Mouse (Mus musculus) common myeloid progenitor, adult 5-6 weeks (primary cell): ENCODE data around the gene Mtmr2. TPM values are rescaled to one million over a fixed set of nuclear protein-coding genes. Genes with fewer than 3 reads are reported as not detected.

Experiments
- ATAC-seq: replicated peaks from 2 replicates; pipeline ENCODE4 v1.8.0; 2016; ENCODE audit warnings: low read depth, mild to moderate bottlenecking, moderate TSS enrichment, inconsistent platforms; ENCODE audit not compliant: poor library complexity, severe bottlenecking
- total RNA-seq: library from RNA; stranded (forward); fragments of 200-1000, 187-1606 nt; gene quantifications from 2 replicates; pipeline ENCODE4 v1.2.3, GENCODE M21; 2017

Gene Mtmr2
- total RNA-seq, 1 experiment from 2014 or later = 52.4 TPM

- ATAC-seq = no peak
Measured at GRCm38 (mm10) chr9:13794756-13795155, 46.5 kb downstream of the Mtmr2 start.

- no peak for ATAC-seq
Measured at GRCm38 (mm10) chr9:13804480-13804879, 56.3 kb downstream of the Mtmr2 start.

- no peak for ATAC-seq
Measured at GRCm38 (mm10) chr9:13806854-13807253, 58.6 kb downstream of the Mtmr2 start.

DNA sequence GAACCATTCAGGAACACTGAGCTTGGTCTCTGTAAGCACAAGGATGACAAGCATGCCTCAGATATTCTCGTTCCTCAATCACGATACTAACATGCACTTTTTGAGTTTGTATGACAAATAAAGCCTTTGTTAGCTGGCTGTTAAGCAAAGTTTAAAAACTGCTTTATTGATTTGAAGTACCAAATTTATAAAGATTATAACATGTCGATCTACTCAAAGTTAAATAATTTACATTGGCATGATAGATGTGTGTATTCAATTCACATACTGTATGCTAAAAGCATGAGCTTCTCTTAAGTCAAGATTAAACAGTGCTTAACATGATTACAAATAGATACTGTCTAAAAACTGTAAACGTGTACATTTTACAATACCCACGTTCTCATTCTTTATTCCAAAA is 59.4 kb downstream of the Mtmr2 start:
- ATAC-seq = no peak

GRCm38 (mm10) chr9:13809937-13810336 is 61.7 kb downstream of the Mtmr2 start:
- peak; percentile 74 for ATAC-seq

DNA sequence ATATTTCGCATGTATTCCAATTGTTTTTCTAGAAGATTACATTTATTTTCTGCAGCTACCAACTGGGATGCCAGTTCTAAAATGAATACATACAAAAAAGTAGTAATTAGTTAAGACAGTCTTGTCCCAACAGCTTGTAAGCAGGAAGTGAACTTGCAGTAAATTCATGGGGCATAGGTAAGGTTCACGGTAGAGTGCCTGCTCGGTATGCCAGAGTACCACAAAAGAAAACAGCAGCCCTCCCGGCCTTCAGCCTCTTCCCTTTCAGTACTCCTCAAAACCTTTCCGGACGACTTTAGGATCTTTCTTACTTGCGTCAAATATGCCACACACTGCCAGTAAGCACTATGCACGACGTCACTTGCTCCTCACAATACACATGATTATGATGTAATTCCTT is 70.2 kb downstream of the Mtmr2 start:
- ATAC-seq = no peak

GRCm38 (mm10) chr9:13820774-13821173 is 72.6 kb downstream of the Mtmr2 start:
- 0 out of 2 replicates have a peak, but pooled peaks have one; percentile 22 for ATAC-seq

DNA sequence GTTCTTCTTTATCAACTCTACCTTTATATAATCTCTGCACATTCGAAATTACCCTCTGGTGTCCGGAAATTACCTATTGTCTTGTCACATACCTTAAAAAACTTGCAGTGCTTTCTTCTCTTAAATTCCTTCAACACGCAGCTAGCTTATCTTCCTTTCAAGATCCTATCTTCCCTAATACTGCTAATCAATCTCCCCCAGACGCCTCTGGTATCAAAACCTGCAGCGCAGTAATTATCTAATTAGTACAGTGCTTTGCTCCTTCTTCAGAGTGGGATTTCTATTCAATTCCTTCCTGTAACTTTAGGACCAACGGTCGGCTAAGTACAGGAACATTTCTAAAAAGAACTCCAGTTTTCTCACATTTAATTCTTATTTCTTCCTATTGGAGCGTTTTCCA is 77.7 kb downstream of the Mtmr2 start:
- ATAC-seq = no peak

GRCm38 (mm10) chr9:13826391-13826805 is 78.2 kb downstream of the Mtmr2 start:
- no peak for ATAC-seq

DNA sequence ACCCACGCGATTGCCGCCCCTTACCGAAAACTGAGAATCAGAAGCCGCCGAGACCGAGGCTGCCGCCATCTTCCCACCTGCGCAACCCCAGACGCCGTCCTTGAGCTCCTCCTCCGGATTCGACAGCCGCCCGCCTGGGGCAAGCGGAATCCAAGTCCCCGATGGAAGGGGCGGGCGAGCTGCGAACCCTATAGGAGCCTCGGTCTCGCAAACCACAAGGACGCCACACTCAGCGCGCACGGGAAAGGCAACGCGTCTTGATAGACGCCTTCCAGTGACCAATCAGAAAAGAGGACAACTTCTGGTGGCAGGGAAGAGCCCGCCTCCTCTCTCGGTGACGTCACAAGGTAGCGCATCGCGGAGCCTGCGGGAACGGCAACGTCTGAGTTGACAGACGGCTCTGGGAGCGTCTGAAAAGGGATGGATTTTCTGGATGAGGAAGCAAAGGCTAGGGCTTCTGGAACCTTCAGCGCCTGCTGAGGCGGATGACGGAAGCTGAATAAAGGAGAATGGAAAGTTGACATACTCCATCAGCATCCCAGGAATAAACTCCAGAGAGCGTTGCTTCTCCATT is 78.7 kb downstream of the Mtmr2 start, which contains the start of gene Cep57:
Cep57 (minus strand) TSS at position 276 of the 574 bp plus-strand sequence.
- peak; percentile 79 for ATAC-seq

GRCm38 (mm10) chr9:13827406-13828086 is 79.3 kb downstream of the Mtmr2 start, which contains the start of gene Fam76b:
Fam76b (plus strand) TSS chr9:13827716.
- peak; percentile 79 for ATAC-seq

DNA sequence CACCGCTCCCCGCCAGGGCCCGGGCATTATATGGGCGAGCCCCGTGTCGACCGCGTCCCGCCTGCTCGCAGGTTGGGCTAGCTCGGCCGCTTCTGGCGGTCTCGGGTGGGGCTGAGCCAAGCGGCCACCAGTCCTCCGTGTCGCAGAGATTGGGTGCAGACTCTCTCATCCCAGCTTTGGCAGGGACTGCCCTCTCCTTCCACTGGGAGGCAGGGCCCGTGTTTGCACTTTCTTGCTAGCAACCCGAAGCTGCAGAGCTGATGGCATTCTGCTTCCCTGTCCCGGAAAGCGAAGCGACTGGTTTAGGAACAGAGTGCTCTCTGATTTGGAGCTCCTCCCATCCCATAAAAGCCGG is 79.9 kb downstream of the Mtmr2 start:
- peak; percentile 1; the same call in 1 of the 2 replicates for ATAC-seq

GRCm38 (mm10) chr9:13835256-13835655 is 87.0 kb downstream of the Mtmr2 start:
- peak; percentile 88 for ATAC-seq

DNA sequence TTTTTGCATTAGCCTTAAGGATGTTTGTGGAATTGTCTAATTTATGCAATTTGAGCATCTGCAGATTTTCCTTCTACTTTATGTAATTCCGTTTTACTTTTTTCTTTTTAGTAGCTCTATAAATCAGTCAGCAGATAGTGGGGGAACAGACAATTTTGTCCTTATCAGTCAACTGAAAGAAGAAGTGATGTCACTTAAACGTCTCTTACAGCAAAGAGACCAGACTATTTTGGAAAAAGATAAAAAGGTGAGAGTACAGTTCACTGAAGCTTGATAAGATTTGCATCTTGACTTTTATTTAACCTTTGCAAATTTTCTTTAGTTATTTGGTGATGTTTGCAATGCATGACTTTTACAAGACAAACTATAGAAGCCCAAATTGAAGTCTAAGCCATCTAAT is 88.5 kb downstream of the Mtmr2 start:
- ATAC-seq = no peak

DNA sequence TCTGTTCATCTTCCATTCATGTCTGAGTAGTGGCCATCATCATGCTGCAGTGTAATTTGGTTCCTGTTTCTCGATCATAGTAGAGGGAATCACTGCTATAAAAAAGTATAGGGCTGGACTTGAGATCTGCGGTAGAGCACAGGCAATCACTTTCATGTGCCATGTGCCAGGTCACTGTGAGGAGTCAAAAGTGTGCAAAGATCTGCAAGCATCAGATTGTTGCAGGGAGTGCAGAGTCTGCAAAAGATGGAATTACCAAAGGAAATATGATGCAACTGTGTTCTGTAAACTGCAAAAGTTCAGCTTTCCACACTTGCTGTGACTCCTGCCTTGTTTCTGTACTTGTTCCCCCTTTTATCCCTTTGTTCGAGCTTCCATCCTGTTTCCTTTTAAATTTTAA is 99.4 kb downstream of the Mtmr2 start:
- ATAC-seq = no peak

DNA sequence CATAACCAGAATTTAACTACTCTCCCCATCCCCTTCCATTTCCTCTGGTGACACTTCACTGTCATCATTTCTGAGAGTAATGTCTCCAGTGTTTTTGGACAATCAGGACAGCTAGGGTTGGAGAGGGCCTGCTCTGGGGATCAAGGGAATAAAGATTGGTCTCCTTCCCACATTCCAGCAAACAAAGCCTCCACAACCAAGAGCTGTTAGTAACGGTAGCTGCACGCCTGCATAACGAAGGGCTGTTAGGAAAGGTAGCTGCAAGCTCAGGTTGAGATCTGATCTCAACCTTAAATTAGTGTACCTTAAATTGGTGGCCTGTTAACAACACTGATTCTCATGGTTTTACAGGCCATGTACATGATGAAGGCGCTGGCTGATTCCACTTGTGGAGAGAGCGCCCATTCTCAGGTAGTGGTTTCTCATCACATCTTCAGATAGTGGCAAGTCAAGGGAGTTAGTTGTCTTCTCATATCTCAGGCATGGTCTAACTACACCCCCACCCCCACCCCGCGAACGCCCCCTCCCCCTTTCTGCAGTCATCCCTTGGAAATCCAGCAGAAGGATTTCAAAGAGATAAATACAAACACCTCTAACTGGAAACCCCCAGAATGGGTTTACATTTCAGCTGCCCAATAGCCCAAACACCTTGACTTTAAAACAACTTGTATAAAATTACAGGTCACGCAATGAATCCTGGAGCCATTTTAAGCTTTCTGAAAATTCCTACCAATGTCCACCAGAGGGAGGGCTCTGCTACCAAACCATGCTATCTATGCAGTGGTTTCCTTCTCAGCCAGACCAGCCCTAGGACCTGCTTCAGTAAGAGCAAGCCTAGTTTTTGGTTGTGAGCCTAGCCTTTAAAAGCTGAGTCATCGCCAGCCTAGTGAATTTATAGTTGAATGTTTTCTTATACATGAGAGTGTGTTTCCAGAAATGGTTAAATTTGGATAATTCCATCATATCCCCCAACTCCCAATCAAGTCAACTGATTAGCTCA is 100.6 kb downstream of the Mtmr2 start:
- ATAC-seq = peak; percentile 97

GRCm38 (mm10) chr9:13853876-13854275 is 105.7 kb downstream of the Mtmr2 start:
- peak; percentile 28; the same call in 1 of the 2 replicates for ATAC-seq
